Mouse (Mus musculus): Measurements from ENCODE around the gene Gm21828. TPM values are rescaled to one million over a fixed set of nuclear protein-coding genes. Genes with fewer than 3 reads are reported as not detected.
"Not testable (repeated sequence)": the region's sequence is repeated elsewhere in the genome, so short reads cannot be mapped to it uniquely, and the experiment has no call there.

The Gm21828 gene
- not detected in 2 replicates for total RNA-seq (2015; ENCODE audit: low replicate concordance)
- total RNA-seq (2017; ENCODE audit: low replicate concordance): not detected in 2 replicates

- ATAC-seq (replicated peaks; ENCODE audit: low FRiP score, poor library complexity, severe bottlenecking): not testable (repeated sequence)
These were observed at the start of gene Gm21828 for GRCm38 (mm10) chrY:13223828-13224227. Gene Gm21828, minus strand, starts transcription at chrY:13223928.

DNA sequence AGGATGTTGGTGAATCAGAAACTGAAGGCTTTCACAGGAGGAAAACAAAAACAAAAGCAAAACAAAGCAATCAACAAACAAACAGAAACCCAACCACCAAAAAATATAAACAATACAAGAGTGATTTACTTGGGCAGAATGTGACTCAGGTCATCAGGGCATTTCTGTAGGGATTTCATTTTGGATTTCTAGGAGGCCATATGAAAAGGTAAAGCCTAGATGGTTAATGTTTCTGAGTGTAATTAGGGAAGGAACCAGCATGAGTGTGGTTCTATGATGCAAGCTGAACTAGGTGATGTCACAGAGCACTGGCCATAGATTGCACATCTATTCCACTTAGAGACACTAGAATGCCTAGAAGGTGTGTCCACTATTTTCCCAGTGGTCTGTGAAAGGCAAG, 28.4 kb upstream of the Gm21828 start, which contains the start of the genes Gm21440 and Gm21454:
Gene Gm21440 (plus strand): TSS at position 301 of the 400 bp plus-strand sequence.
Gene Gm21454 (plus strand): TSS at position 352 of the 400 bp plus-strand sequence.
- ATAC-seq (replicated peaks; ENCODE audit: low FRiP score, poor library complexity, severe bottlenecking): not testable (repeated sequence)

Other genes with a start within 250 kb of the Gm21828 start
- gene Gm20807, start 181.0 kb downstream of the Gm21828 start, total RNA-seq (2015; ENCODE audit: low replicate concordance): not detected in 2 replicates
- not detected in 2 replicates for gene Gm20807, start 181.0 kb downstream of the Gm21828 start, total RNA-seq (2017; ENCODE audit: low replicate concordance)
- gene Gm21891, start 90.4 kb downstream of the Gm21828 start, total RNA-seq (2015; ENCODE audit: low replicate concordance): not detected in 2 replicates
- not detected in 2 replicates for gene Gm21891, start 90.4 kb downstream of the Gm21828 start, total RNA-seq (2017; ENCODE audit: low replicate concordance)
- gene Gm21425, start 62.0 kb downstream of the Gm21828 start, total RNA-seq (2015; ENCODE audit: low replicate concordance): not detected in 2 replicates
- not detected in 2 replicates for gene Gm21425, start 62.0 kb downstream of the Gm21828 start, total RNA-seq (2017; ENCODE audit: low replicate concordance)
- not detected in 2 replicates for gene Gm21440, start 28.5 kb upstream of the Gm21828 start, total RNA-seq (2015; ENCODE audit: low replicate concordance)
- not detected in 2 replicates for gene Gm21440, start 28.5 kb upstream of the Gm21828 start, total RNA-seq (2017; ENCODE audit: low replicate concordance)
- gene Gm21454, start 28.5 kb upstream of the Gm21828 start, total RNA-seq (2015; ENCODE audit: low replicate concordance): not detected in 2 replicates
- not detected in 2 replicates for gene Gm21454, start 28.5 kb upstream of the Gm21828 start, total RNA-seq (2017; ENCODE audit: low replicate concordance)
- gene Gm21725, start 125.1 kb upstream of the Gm21828 start, total RNA-seq (2015; ENCODE audit: low replicate concordance): not detected in 2 replicates
- not detected in 2 replicates for gene Gm21725, start 125.1 kb upstream of the Gm21828 start, total RNA-seq (2017; ENCODE audit: low replicate concordance)
- gene Gm21866, start 241.7 kb upstream of the Gm21828 start, total RNA-seq (2015; ENCODE audit: low replicate concordance): not detected in 2 replicates
- not detected in 2 replicates for gene Gm21866, start 241.7 kb upstream of the Gm21828 start, total RNA-seq (2017; ENCODE audit: low replicate concordance)

Measured in erythroid progenitor cell, adult 5-6 weeks (primary cell).